Mouse (Mus musculus) thymus, adult 18-20 months (tissue): ENCODE results near the gene Ptprk.

Source experiments
- DNase-seq, 2 experiments: peaks; one replicate each; pipeline ENCODE4 v3.0.0; 2022; ENCODE audit warnings: mixed read lengths in 2 of 2

Ptprk gene

DNA sequence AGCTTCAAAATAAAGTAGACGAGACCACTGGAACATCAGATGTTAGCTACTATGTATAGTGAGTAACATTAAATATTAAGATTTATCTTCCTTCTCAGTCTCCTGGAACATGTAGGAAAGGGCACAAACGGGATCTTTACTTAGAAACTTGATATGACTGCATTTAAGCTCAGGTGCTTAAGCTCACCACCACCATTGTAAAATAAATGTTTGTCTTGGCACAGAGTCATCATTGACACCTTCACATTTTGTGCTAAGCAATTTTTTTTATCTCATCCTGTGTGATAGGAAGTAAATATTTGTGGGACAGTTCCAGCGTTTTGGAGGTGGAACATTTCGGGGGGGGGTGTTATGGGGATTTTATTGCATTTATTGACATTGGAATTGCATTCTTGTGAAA, 375.2 kb downstream of the Ptprk start:
- DNase-seq: no peak

DNA sequence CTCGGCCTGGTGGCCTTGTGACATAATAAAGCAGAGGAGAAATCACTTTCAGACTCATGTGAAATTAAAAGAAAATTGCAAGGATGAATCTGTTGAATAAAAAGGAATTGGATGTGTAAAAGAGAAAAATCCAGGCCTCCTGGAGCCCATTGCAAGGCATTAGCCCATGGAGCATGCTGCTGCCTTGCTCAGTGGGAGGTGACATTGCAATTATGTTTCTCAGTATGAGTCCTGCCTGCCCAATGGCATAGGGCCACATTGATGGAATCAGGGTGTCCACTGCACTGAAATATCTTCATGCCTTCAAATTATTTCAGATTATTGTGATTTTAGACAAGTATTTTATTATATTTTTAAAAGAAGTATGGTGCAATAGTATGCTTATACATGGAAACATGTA, 376.0 kb downstream of the Ptprk start:
- no peak for DNase-seq

- no peak for DNase-seq
Measured at GRCm38 (mm10) chr10:28458027-28458426, 383.4 kb downstream of the Ptprk start.

GRCm38 (mm10) chr10:28459963-28460362, 385.3 kb downstream of the Ptprk start:
- no peak for DNase-seq

GRCm38 (mm10) chr10:28463706-28464105, 389.1 kb downstream of the Ptprk start:
- no peak for DNase-seq

DNA sequence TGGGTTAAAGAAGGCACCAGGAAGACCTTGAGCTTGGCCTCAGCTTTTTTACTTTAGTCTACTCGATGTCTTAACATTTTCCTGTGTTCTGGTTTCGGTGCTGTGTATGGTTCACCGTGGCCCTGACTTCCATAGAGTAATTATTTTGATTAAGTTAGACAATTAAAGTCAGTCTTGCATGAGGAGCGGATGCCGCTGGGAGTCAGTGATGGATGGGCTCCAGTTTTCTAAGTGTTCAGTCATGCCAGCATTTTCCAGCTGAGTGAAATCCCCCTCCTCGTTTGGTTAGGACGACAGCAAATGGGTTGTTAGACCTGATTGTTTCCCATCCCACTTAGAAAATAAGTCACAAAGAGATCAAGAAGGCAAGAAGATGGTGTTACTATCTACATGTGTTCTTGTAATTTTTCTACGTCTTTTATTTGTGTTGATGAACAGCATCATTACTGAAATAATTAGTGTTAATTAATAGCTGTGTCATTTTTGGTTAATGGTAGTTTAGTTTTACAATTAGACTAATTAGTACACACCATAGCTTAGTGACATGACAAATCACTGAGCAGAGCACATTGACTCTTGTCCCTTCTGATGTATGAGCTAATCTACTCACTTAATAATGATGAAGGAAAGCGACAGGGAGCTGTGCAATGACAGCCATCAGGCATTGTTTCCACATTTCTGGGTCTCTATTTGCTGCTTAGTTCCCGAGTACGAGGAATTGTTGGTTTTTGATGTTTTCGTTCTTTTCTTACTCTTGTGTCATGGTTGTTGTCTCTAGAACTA, 390.3 kb downstream of the Ptprk start:
- DNase-seq: no peak

GRCm38 (mm10) chr10:28485574-28485973, 411.0 kb downstream of the Ptprk start:
- DNase-seq: peak; percentile 54 to 67

- DNase-seq: no peak
Measured at GRCm38 (mm10) chr10:28491006-28491405, 416.4 kb downstream of the Ptprk start.

DNA sequence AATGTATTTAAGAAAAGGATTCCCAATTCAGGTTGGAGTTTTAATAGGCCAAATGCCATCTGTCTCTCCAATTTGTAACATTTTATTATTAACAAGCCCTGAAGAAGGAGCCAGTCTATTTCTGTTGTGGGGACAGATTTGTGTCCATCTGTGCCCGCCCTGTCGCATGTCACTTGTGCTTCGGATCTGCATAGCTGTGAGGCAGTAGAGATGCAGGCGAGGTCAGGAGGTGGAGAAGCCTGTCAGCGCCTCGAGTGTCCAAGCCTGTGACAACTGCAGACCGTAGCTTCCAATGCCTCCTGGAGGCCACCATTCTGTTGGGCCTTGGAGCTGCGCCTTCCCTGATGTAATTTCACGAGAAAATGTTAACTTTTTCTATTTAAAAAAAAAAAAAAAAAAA, 417.6 kb downstream of the Ptprk start:
- DNase-seq: no peak

GRCm38 (mm10) chr10:28492870-28493269, 418.2 kb downstream of the Ptprk start:
- no peak for DNase-seq

DNA sequence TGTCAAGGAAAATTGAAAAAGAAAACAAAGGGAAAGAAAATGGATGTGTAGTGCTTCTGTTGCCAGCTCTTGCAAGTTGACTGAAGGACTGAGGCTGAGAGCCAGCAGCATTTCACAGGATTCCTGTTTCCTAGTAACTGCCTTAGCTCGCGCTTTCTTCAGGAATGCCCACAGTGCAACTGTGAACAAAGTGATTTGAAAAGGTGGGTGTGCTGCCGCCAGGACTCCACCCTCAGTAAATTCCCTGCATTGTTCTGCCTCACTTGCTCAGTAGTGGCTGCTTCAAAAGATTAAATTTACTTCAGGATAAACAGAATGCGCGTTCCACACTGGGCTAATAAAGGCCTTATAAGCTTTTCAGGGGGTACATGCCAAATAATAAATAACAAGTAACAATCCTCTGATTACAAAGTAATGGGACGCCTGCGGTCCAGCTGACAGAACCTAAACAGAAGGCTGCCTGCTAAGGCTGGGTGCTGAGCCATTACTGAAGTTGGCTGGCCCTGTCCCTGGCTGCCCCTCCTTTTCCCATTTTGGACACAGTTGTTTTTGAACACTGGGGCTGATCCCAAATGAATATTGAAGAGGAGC, 418.7 kb downstream of the Ptprk start:
- DNase-seq: no peak

DNA sequence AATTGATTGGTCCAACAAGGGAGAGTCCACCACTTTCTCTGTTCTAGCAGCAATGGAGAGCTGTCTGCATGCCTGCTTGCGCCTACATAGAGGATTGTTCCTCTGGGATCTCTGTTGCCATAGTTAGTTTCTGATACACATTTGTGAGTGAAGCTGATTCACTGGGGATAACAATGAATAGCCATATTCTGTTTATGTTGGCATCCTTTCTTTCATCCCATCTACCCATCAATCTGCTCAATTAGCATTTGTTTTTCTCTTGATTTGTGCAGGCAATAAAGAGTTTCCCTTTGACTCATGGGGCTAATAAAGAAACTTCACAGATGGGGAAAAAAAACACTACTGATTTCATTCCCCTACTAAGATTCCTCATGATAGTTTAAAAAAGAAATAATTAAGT, 423.2 kb downstream of the Ptprk start:
- DNase-seq: no peak

- no peak for DNase-seq
Measured at GRCm38 (mm10) chr10:28498504-28498903, 423.9 kb downstream of the Ptprk start.

DNA sequence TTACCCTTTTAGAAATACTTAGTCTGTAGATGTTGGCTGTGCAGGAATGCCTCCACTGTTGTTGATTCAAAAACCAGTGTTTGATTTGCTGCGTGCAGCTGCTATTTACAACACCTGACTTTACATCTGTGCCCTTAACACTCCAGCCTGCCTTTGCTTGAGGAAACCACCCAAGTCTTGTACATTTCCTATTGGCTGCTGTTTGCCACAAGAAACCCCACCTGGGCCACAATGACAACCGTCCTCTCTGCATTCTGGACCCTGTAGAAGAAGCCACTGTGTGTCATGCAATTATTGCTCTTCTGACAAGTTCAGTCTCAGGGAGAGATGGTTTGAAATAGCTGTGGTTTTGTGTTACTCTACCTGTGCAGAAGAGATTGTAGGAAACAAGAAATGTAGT, 439.0 kb downstream of the Ptprk start:
- peak; percentile 71 to 88 for DNase-seq

DNA sequence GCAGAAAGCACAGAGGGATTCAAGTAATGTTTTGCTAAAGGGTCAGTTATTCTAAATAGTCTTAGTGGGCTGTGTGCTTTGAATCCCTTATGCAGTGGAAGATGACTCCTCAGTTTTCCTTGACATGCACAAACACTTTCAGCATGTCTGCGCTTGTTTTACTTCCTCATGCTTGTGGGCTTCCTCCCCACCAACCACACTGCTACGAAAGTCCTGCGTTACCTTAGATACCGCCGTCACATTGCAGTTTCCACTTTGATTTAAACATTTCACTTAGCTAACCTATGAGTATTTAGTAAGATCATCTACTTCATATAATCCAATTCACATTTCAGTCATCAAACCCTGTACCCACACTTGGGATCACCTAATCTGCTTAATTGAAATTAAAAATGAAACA, 441.5 kb downstream of the Ptprk start:
- DNase-seq: peak in 1 of 2 experiments; percentile 54

DNA sequence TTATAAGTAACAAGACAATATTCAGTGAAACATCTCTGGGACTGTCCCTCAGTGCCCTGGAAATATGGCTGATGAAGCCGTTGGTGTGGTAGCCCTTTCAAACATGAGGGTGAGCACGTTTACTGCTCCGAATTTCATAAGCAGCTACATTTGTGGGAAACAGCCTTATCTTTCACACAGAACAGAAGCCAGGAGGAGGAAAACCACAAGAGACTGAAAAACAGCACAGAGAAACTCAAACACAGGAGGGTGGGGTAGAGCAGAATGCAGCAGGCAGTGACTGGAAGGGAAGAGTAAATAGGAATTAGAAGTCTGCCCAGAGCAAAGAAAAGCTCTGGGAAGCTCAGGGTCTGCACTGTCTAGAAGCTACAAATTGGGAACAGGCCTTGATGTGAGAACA, 443.7 kb downstream of the Ptprk start:
- peak; percentile 21 to 64 for DNase-seq

GRCm38 (mm10) chr10:28519861-28520260, 445.2 kb downstream of the Ptprk start:
- no peak for DNase-seq

DNA sequence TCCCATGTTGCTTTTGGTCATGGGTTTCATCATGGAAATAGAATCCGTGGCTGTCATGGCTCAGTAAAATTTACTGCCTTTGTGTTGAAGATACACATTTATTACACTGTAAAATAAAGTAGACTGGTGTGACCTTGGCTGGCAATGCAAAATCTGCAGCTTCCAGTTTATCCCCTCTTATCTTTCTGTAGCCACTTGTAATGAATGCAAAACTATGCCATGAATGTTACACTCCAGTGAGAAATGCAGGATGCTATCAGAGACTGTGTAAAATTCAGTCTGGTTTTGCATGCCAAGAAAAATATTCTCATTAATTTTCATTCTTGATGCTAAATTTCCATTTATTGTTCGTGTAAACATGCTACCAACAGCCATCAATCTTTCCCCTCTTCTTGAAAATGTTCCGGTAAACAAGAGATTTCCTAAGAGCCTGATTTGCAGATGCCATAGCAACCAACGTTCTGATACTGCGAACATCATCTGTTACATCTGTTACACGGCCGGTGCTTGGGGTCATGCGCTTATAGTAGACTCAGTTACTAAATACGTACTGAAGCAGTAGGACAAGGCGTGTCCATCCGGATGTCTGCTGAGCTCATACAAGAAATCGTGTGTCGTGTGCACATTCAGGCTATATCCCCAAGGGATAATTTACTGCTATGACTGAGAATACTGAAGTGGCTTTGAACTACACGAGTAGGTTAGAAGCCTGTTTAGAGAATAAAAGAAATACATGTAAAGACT, 449.5 kb downstream of the Ptprk start:
- no peak for DNase-seq

GRCm38 (mm10) chr10:28540595-28540994, 466.0 kb downstream of the Ptprk start:
- DNase-seq: no peak

DNA sequence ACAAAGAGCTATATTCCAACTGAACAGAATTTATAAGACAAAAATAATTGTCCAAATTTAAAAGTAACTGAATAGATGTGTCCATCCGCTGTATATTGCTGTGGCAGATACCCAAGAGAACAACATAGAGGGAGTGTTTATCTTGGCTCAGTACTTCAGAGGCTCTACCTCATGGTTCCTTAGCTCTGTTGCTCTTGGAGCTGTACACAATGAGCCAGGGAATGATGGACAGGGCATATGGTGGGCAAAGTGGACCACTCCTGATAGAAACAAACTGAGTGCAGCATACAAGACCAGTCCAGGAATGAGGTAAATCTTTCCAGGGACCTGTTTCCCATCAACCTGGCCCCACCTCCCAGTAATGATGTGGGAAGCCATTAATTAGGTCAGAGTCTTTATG, 468.1 kb downstream of the Ptprk start:
- no peak for DNase-seq

DNA sequence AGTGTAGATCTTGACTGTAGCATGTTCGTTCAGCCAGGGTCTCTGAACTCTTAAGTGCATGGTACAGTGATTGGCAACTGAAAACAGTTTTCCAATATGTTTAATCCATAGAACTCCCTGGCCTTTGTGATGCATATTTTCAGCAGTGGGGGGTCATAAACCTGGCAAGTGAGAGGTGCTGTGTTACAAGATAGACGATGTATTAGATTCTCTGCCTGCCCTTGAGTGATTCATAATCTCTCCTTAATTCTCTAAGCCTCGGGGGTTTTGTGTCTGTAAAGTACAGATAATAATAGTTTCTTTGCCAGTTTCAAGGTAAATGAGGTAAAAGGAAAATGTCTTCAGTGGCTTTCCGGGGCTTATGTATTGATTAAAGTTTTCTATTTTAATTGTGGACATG, 475.9 kb downstream of the Ptprk start:
- no peak for DNase-seq

- DNase-seq: no peak
Measured at GRCm38 (mm10) chr10:28552068-28552467, 477.4 kb downstream of the Ptprk start.

DNA sequence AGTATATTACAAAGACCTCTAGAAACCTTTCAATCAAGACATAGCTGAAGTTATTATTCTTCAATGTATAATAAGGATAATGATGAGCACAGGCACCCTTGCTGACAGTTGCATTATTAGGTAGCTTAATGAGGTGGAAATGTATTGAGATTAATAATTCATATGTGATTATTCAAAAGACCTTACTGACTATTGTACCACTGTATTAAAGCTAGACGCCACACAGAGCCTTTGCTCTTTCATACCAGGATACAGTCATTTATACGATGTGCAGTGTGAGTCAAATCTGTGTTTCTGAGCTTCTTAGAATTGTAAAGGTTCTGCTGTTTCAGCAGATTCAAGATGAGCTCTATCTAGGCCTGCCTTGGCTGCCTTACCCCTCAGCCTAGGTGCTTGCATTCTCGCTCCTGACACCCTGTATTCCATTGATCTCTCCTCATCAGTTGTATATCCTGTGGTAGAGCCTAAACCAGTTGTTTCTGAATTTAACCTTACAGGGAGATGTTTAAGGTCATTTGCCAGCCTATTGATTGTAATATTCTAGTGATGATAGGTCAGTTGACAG, 489.6 kb downstream of the Ptprk start:
- no peak for DNase-seq

DNA sequence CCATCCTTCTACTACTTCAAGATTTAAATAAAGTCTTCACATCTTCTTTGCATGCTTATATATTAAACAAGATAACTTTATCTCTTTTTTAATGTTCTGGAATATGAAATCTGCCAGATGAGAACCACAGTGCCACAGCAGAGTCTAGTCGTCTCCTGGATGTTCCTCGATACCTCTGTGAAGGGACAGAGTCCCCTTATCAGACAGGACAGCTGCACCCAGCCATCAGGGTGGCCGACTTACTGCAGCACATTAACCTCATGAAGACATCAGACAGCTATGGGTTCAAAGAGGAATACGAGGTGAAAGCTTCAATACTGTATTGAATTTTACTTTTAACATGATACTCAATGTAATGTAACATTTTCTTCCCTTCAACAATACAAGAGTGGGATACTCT, 491.8 kb downstream of the Ptprk start:
- no peak for DNase-seq
